Mouse (Mus musculus): ENCODE measurements at regions not wholly inside any gene's neighbourhood (a gene's known extent, or its start where the extent isn't known, plus 50 kb on each side); places are given as distances from the start of the nearest gene placed in this dataset.
A peak's percentile ranks its signal among the peaks of the same experiment; 100 is the strongest.

GRCm38 (mm10) chr11:64663166-64663565 lies 226.7 kb upstream of the F930015N05Rik start:
- no peak for DNase-seq

GRCm38 (mm10) chr11:64667010-64667409 lies 230.6 kb upstream of the F930015N05Rik start:
- no peak for DNase-seq

- DNase-seq = no peak
Observed at GRCm38 (mm10) chr11:64667521-64667920, 231.1 kb upstream of the F930015N05Rik start.

- no peak for DNase-seq
Observed at GRCm38 (mm10) chr11:64671898-64672297, 235.4 kb upstream of the F930015N05Rik start.

GRCm38 (mm10) chr11:64673546-64673945 lies 237.1 kb upstream of the F930015N05Rik start:
- DNase-seq = no peak

- DNase-seq = no peak
Observed at GRCm38 (mm10) chr11:64703776-64704175, 267.3 kb upstream of the F930015N05Rik start.

GRCm38 (mm10) chr11:64711801-64712200 lies 267.0 kb upstream of the Elac2 start:
- no peak for DNase-seq

- no peak for DNase-seq
Observed at GRCm38 (mm10) chr11:64715182-64715581, 263.7 kb upstream of the Elac2 start.

GRCm38 (mm10) chr11:64718316-64719085 lies 260.3 kb upstream of the Elac2 start:
- DNase-seq = peak; percentile 57

GRCm38 (mm10) chr11:64726249-64726648 lies 252.6 kb upstream of the Elac2 start:
- no peak for DNase-seq

GRCm38 (mm10) chr11:64727841-64728421 lies 250.9 kb upstream of the Elac2 start:
- no peak for DNase-seq

GRCm38 (mm10) chr11:64738948-64739347 lies 239.9 kb upstream of the Elac2 start:
- DNase-seq = no peak

GRCm38 (mm10) chr11:64743753-64744152 lies 235.1 kb upstream of the Elac2 start:
- no peak for DNase-seq

- DNase-seq = no peak
Observed at GRCm38 (mm10) chr11:64746146-64746545, 232.7 kb upstream of the Elac2 start.

- DNase-seq = no peak
Observed at GRCm38 (mm10) chr11:64749976-64750375, 228.9 kb upstream of the Elac2 start.

- DNase-seq = no peak
Observed at GRCm38 (mm10) chr11:64752299-64752698, 226.5 kb upstream of the Elac2 start.

GRCm38 (mm10) chr11:64752816-64753215 lies 226.0 kb upstream of the Elac2 start:
- no peak for DNase-seq

- no peak for DNase-seq
Observed at GRCm38 (mm10) chr11:64754076-64754475, 224.8 kb upstream of the Elac2 start.

- DNase-seq = no peak
Observed at GRCm38 (mm10) chr11:64755563-64755962, 223.3 kb upstream of the Elac2 start.

GRCm38 (mm10) chr11:64760626-64761025 lies 218.2 kb upstream of the Elac2 start:
- DNase-seq = no peak

GRCm38 (mm10) chr11:64762755-64763154 lies 216.1 kb upstream of the Elac2 start:
- DNase-seq = no peak

GRCm38 (mm10) chr11:64764056-64764455 lies 214.8 kb upstream of the Elac2 start:
- DNase-seq = no peak

- no peak for DNase-seq
Observed at GRCm38 (mm10) chr11:64776691-64777090, 202.1 kb upstream of the Elac2 start.

GRCm38 (mm10) chr11:64800246-64801121 lies 178.4 kb upstream of the Elac2 start:
- DNase-seq = no peak

All from kidney, adult 11 months (tissue).